Mouse (Mus musculus): ENCODE measurements around the gene Dand5.

Gene Dand5

GRCm38 (mm10) chr8:84784681-84785505 lies 37.7 kb downstream of the Dand5 start:
- DNase-seq (ENCODE audit: inconsistent age in 2 of 2, low spot score in 1 of 2): peak in 1 of 2 experiments; percentile 52

GRCm38 (mm10) chr8:84783919-84784581 lies 38.6 kb downstream of the Dand5 start:
- peak in 1 of 2 experiments; percentile 77 for DNase-seq (ENCODE audit: inconsistent age in 2 of 2, low spot score in 1 of 2)

- DNase-seq (ENCODE audit: inconsistent age in 2 of 2, low spot score in 1 of 2): no peak
Measured at GRCm38 (mm10) chr8:84783198-84783918, 39.3 kb downstream of the Dand5 start.

GRCm38 (mm10) chr8:84782680-84783079 lies 39.9 kb downstream of the Dand5 start:
- peak in 1 of 2 experiments; percentile 42 for DNase-seq (ENCODE audit: inconsistent age in 2 of 2, low spot score in 1 of 2)

- no peak for DNase-seq (ENCODE audit: inconsistent age in 2 of 2, low spot score in 1 of 2)
Measured at GRCm38 (mm10) chr8:84781686-84782505, 40.7 kb downstream of the Dand5 start.

- DNase-seq (ENCODE audit: inconsistent age in 2 of 2, low spot score in 1 of 2): no peak
Measured at GRCm38 (mm10) chr8:84780949-84781680, 41.5 kb downstream of the Dand5 start.

- DNase-seq (ENCODE audit: inconsistent age in 2 of 2, low spot score in 1 of 2): no peak
Measured at GRCm38 (mm10) chr8:84780225-84780555, 42.4 kb downstream of the Dand5 start.

GRCm38 (mm10) chr8:84779519-84780224 lies 43.0 kb downstream of the Dand5 start:
- no peak for DNase-seq (ENCODE audit: inconsistent age in 2 of 2, low spot score in 1 of 2)

- DNase-seq (ENCODE audit: inconsistent age in 2 of 2, low spot score in 1 of 2): no peak
Measured at GRCm38 (mm10) chr8:84778638-84779380, 43.8 kb downstream of the Dand5 start.

DNA sequence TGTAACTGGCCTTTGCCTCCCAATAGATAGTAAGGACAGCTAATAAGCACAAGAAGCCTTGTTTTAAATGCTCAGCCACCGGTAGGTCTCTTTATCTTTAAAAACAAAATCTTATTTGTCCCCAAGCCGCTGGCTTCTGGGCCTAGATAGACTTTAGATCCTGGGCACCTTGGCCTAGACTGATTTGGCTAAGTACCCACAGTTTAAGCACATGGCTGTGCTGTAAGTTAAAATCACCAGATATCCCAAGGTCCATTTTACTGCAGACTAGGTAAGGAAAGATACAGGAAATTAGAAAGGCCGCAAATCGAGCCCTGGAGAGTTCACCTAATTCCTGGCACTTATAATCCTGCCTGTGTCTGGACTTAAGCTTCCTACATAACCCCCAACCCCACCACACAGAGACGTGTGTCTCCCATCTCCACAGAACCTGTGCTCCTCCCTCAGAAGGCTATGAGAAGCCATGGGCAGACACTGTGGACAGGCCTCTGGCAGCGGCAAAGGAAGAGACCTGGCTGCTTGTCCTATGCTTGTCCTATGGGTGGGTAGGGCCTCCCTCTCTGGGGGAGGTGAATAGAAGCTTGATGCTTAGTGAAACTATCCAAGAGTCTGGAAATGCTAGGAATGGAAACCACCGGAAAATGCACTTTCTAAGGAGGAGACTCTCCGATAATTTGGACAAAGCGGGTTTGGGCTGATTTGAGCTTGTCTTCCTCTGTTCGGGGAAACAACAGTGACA lies 44.6 kb downstream of the Dand5 start:
- DNase-seq (ENCODE audit: inconsistent age in 2 of 2, low spot score in 1 of 2): no peak

- DNase-seq (ENCODE audit: inconsistent age in 2 of 2, low spot score in 1 of 2): no peak
Measured at GRCm38 (mm10) chr8:84776569-84776968, 46.1 kb downstream of the Dand5 start.

- DNase-seq (ENCODE audit: inconsistent age in 2 of 2, low spot score in 1 of 2): no peak
Measured at GRCm38 (mm10) chr8:84775621-84776113, 47.0 kb downstream of the Dand5 start.

- no peak for DNase-seq (ENCODE audit: inconsistent age in 2 of 2, low spot score in 1 of 2)
Measured at GRCm38 (mm10) chr8:84775105-84775591, 47.5 kb downstream of the Dand5 start.

- DNase-seq (ENCODE audit: inconsistent age in 2 of 2, low spot score in 1 of 2): peak in 1 of 2 experiments; percentile 66
Measured at GRCm38 (mm10) chr8:84774473-84774911, 48.1 kb downstream of the Dand5 start.

DNA sequence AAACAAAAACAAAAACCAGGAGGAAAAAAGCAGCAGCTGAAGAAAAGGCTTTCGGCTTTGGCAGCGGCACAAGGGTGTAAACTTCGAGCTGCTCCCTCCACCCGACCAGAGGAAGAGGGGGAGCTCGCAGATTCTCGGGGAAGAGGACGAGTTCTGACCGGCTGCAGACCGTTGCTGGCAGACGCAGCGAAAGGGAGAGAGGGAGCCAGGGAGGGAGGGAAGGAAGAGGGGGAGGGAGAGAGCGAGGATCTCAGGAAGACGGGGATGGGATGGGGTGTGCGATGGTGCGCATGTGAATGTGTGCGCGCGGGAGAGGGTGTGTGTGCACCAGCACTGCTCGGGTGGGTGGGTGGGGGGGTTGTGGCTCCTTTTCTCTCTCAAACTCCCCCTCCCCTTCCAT lies 48.8 kb downstream of the Dand5 start:
- DNase-seq (ENCODE audit: inconsistent age in 2 of 2, low spot score in 1 of 2): peak; percentile 55 to 82

DNA sequence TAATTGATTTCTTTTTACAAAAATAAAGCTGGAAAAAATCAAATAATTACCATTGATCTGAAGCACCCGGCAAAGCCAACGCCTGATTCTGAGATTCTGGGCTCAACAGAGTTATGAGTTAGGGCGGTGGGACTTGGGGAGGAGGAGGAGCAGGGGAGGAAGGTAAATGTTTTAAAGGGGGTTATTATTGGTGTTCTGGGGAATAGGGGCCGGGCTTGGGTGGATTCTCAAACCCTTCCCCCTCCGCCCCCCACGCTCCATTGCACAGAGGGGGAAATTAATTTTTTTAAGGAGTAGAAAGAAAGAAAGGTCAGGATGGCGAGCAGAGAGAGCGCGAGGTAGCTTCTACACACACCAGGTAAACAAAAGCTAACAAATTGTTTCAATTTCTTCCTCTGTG lies 49.3 kb downstream of the Dand5 start:
- no peak for DNase-seq (ENCODE audit: inconsistent age in 2 of 2, low spot score in 1 of 2)

- DNase-seq (ENCODE audit: inconsistent age in 2 of 2, low spot score in 1 of 2): no peak
Measured at GRCm38 (mm10) chr8:84772628-84773027, 50.0 kb downstream of the Dand5 start.

DNA sequence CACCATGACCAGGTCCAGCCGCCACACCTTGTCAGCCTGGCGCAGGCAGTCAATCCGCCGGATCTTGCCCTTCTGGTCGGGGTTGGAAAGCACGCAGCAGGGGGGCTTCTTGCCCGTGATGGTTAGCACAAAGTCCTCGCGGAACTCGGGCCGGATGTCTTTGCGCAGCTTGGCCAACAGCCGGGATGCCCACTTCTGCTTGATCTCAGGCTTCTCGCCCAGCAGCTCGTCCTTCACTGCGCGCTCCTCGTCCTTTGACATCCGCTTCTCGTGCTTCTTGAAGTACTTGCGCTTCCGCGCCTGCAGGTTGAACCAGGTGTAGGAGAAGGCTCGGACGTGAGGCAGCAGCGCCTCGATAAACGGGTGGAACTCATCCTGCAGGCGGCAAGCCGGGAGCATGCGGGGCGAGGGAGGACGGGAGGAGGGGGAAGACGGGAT lies 50.7 kb downstream of the Dand5 start:
- DNase-seq (ENCODE audit: inconsistent age in 2 of 2, low spot score in 1 of 2): no peak
